Mouse (Mus musculus) bone marrow macrophage, adult 2 months (primary cell): ENCODE results near the gene Epha8.

Experiments used
- CTCF ChIP-seq: IDR thresholded peaks from 2 replicates; pipeline ENCODE4 v1.5.1; 2012; ENCODE audit warnings: low read depth, mild to moderate bottlenecking, low read length, moderate library complexity
- POLR2A ChIP-seq: IDR thresholded peaks from 2 replicates; pipeline ENCODE4 v1.6.1; 2012; ENCODE audit warnings: mild to moderate bottlenecking, low read depth, low read length, borderline replicate concordance

- no peak for TF ChIP-seq CTCF
- no peak for TF ChIP-seq POLR2A
These were observed at the start of gene Epha8 for GRCm38 (mm10) chr4:136956751-136957446.
